Comparison of ENCODE assay signal across 10 mouse cellular contexts in the genomic region with DNA sequence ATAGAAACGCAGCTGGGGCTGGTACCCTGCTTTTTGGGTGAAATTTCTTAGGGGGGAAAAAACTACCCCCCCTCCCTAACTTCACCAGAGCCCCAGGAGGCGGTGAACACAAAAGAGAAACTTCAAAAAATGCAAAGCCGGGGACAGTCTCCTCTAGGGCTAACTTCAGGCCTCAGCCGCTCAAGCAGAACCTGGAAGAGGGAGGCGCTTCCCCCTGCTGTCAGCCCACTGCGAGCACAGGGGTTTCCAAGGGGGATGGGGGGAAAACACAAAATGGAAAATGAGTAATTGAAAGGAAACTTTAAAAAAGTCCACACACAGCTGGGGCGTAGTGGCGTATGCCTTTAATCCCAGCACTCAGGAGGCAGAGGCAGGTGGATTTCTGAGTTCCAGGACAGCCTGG. TPM values are rescaled to one million over a fixed set of nuclear protein-coding genes. Genes with fewer than 3 reads are reported as not detected.
DNase-seq lines count a peak whose midpoint lies in the region; ATAC-seq and TF ChIP-seq lines count a peak whose summit lies in the region.
"Had no signal": no experiment of that assay in that cellular context is flagged by ENCODE, and none has a peak within 500 bp of the region (broad histone marks: within the 10 kb centered on the region; RNA-seq: fewer than 3 reads in every experiment).

No protein-coding gene starts in this region.

- intact Hi-C loops in heart, postnatal 10 days (cut with DNase I): no loop called here

- peaks cover 45% of the 10 kb centered on the region for H3K4me1 ChIP-seq in heart, embryonic 10.5 days
- peaks cover 4% of the 10 kb centered on the region; the same call in 1 of the 2 replicates for H3K4me1 ChIP-seq in stomach, postnatal 0 days (replicated peaks; ENCODE audit: control insufficient read depth, insufficient read depth)

- H3K9me3 ChIP-seq in heart, embryonic 10.5 days: no peaks in the 10 kb centered on the region
- H3K9me3 ChIP-seq in stomach, postnatal 0 days (ENCODE audit: control insufficient read depth, low read length): no peaks in the 10 kb centered on the region
- H3K9me3 ChIP-seq: limb, embryonic 15.5 days had no signal

- no peak overlapping the region for H3K4me3 ChIP-seq in heart, embryonic 10.5 days
- no peak overlapping the region for H3K4me3 ChIP-seq in stomach, postnatal 0 days (ENCODE audit: low read depth, low read length)

- H3K27me3 ChIP-seq in heart, embryonic 10.5 days (ENCODE audit: insufficient read depth, poor library complexity, severe bottlenecking): no peaks in the 10 kb centered on the region
- H3K27me3 ChIP-seq in stomach, postnatal 0 days (ENCODE audit: control insufficient read depth, insufficient read depth, low read length): no peaks in the 10 kb centered on the region
- H3K27me3 ChIP-seq: limb, embryonic 15.5 days had no signal

- H3K4me2 ChIP-seq in stomach, postnatal 0 days (replicated peaks; ENCODE audit: low read depth): no peak overlapping the region

- ATAC-seq in stomach, postnatal 0 days (ENCODE audit: low FRiP score, low TSS enrichment): no peak

- H3K9ac ChIP-seq in stomach, postnatal 0 days (ENCODE audit: low read length): 0 out of 2 replicates have a peak overlapping the region, but pooled peaks have one; percentile 23
- H3K9ac ChIP-seq: limb, embryonic 15.5 days had no signal

- peak overlapping the region; percentile 99 for H3K27ac ChIP-seq in heart, embryonic 10.5 days
- H3K27ac ChIP-seq in stomach, postnatal 0 days (replicated peaks): peak overlapping the region; percentile 58

- WGBS in heart, embryonic 10.5 days: 34% methylated on average over 8 of the region's 8 CpGs
- WGBS in stomach, postnatal 0 days: 65% methylated on average over 8 of the region's 8 CpGs

- TF ChIP-seq EP300 in stomach, postnatal 0 days (optimal IDR thresholded peaks at IDR 0.05): no peak

- no peak for DNase-seq in heart, embryonic 10.5 days (ENCODE audit: low spot score)
- no peak for DNase-seq in heart, postnatal 10 days
- peak; percentile 28 for DNase-seq in thymus, postnatal 4 days
- DNase-seq in thymus, postnatal 36 days: no peak
- DNase-seq in induced T-regulatory cell, adult 2 months (ENCODE audit: low read depth): peak; percentile 83
- no peak for DNase-seq in stomach, postnatal 0 days (ENCODE audit: low spot score)
- DNase-seq in layer of hippocampus, adult 9-10 months (ENCODE audit: low spot score): no peak
- DNase-seq in thymus, postnatal 10 days (ENCODE audit: low spot score in 2 of 2): no peak
- DNase-seq: cerebellum, adult 9-10 months had no signal

- H3K36me3 ChIP-seq in heart, embryonic 10.5 days: peaks cover 19% of the 10 kb centered on the region
- H3K36me3 ChIP-seq in stomach, postnatal 0 days (ENCODE audit: control insufficient read depth, insufficient read depth, low read length): no peaks in the 10 kb centered on the region

- peak; percentile 26; the same call in 1 of the 2 replicates for TF ChIP-seq CTCF in stomach, postnatal 0 days (IDR thresholded peaks at IDR 0.05; ENCODE audit: low read depth)

RNA-seq across cellular contexts. Expression of gene Kdm2b, which starts 3.5 kb away (rescaled TPM):
- 35.5 and 47.1 TPM in 2 replicates for polyA plus RNA-seq in heart, embryonic 10.5 days (2016; fragmentation: Nextera tagmentation; extraction: Ambion mirVana)
- 10 to 100 TPM; 23.1 to 23.3 TPM for total RNA-seq in heart, postnatal 10 days (2021)
- 15.3 and 15.5 TPM in 2 replicates for polyA plus RNA-seq in stomach, postnatal 0 days (2015; fragmentation: Nextera tagmentation; extraction: Ambion mirVana)

RNA-seq across cellular contexts. Expression of gene Orai1, which starts 28.8 kb away (rescaled TPM):
- polyA plus RNA-seq in heart, embryonic 10.5 days (2016; fragmentation: Nextera tagmentation; extraction: Ambion mirVana): 13.4 and 14.4 TPM in 2 replicates
- 10 to 100 TPM; 18.7 to 20.2 TPM for total RNA-seq in heart, postnatal 10 days (2021)
- polyA plus RNA-seq in stomach, postnatal 0 days (2015; fragmentation: Nextera tagmentation; extraction: Ambion mirVana): 29.6 TPM in 2 replicates

Comparison
In these comparisons a context has a peak if more than half of its experiments do, and no peak if none do; other contexts are left out.
1. DNase-seq: peak in thymus, postnatal 4 days (single experiment) and induced T-regulatory cell, adult 2 months (single experiment); none in heart, embryonic 10.5 days (single experiment), heart, postnatal 10 days (0 of 2), thymus, postnatal 36 days (0 of 2), stomach, postnatal 0 days (single experiment), layer of hippocampus, adult 9-10 months (single experiment) and thymus, postnatal 10 days (0 of 2).